Mouse (Mus musculus): ENCODE data around the gene Bmper. TPM values are rescaled to one million over a fixed set of nuclear protein-coding genes. Genes with fewer than 3 reads are reported as not detected.

Gene Bmper
- polyA plus RNA-seq, 1 experiment: not detected

DNA sequence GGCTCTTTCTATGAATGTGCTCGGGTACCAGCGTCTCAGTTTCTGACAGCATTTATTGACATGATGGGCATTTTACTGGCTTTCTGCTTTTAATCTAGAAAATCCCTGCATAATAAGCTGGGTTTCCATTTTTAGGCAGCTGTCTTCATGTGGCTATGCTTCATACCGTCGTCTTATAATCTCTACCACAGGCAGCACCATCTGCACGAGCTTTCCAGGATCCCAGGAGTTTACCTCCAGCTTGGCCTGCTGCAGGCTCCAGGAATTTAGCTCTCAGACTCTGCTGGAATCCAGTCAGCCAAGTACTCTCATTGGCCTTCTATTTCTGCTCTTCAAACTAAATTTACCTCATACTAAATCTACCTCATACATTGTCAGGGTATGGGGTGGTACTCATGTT, 219.3 kb downstream of the Bmper start:
- Histone ChIP-seq H3K4me3 (replicated peaks) (no peak overlapping the region), H3K27me3 (replicated peaks) (no peaks in the 10 kb centered on the region), H3K36me3 (replicated peaks; ENCODE audit: low read length) (no peaks in the 10 kb centered on the region), H3K9me3 (peaks cover 16% of the 10 kb centered on the region), H3K4me1 (no peaks in the 10 kb centered on the region)
- no peak for TF ChIP-seq FLI1 (IDR thresholded peaks at IDR 0.05; ENCODE audit: low read length)
- no peak for TF ChIP-seq GATA1 (IDR thresholded peaks at IDR 0.05; ENCODE audit: borderline replicate concordance, low read length)

DNA sequence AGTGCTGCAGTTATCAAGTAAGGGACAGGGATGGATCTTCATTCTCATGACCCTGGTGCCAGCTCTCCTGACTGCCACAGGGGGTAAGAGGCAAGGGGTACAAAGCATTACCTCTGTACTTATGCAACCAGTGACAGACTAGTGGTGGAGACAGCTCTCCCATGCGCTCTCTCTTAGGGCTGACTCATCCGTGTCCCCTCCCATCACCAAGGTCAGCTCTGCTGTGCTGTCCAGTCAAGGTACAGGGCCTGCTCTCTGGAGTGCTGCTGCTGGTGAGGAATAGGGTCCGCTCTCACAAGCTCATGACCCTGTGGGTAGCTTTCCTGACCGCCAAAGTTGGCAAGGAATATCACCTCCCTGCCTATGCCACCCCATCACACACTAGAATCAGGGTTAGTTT, 222.1 kb downstream of the Bmper start:
- Histone ChIP-seq H3K36me3 (replicated peaks; ENCODE audit: low read length) (no peaks in the 10 kb centered on the region), H3K4me3 (replicated peaks) (peak overlapping the region; percentile 8), H3K9me3 (peaks cover 16% of the 10 kb centered on the region), H3K4me1 (no peaks in the 10 kb centered on the region), H3K27me3 (replicated peaks) (no peaks in the 10 kb centered on the region)
- TF ChIP-seq FLI1 (IDR thresholded peaks at IDR 0.05; ENCODE audit: low read length) (no peak), GATA1 (IDR thresholded peaks at IDR 0.05; ENCODE audit: borderline replicate concordance, low read length) (no peak)

DNA sequence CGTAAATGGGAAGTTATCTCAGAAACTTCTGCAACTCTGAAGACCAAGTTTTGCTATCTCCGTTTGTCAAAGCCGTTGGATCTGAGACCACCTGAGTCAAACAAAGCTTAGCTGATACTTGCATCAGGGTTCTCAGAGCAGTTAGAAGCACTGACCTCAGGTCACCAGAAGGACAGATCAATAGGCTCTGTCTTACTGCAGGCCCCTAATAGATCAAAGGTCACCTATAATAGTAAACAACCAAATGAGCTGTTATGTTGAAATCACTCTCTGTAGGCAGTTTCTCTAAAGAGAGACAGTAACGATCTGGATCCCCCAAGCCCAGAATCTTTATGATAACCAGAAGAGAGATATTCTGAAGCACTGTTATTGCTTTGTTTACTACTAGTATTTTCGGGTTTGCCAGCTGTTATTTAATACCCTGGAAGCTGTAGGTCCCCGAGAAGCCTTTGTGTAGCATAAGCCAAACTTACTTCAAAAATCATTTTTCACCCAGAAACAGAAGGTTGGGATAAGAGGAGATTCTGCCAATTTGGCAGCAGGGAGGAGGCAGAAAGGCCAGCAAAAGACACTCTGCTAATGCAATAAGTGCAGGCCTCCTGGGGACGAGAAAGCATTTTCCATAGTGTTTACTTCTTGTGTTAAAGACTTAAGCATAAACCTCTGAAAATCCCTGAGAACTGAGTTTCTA, 224.5 kb downstream of the Bmper start:
- no peaks in the 10 kb centered on the region for H3K36me3 ChIP-seq (replicated peaks; ENCODE audit: low read length)
- no peak overlapping the region for H3K4me3 ChIP-seq (replicated peaks)
- no peaks in the 10 kb centered on the region for H3K4me1 ChIP-seq
- H3K9me3 ChIP-seq: peaks cover 16% of the 10 kb centered on the region
- no peaks in the 10 kb centered on the region for H3K27me3 ChIP-seq (replicated peaks)
- TF ChIP-seq GATA1 (IDR thresholded peaks at IDR 0.05; ENCODE audit: borderline replicate concordance, low read length): no peak
- no peak for TF ChIP-seq FLI1 (IDR thresholded peaks at IDR 0.05; ENCODE audit: low read length)

DNA sequence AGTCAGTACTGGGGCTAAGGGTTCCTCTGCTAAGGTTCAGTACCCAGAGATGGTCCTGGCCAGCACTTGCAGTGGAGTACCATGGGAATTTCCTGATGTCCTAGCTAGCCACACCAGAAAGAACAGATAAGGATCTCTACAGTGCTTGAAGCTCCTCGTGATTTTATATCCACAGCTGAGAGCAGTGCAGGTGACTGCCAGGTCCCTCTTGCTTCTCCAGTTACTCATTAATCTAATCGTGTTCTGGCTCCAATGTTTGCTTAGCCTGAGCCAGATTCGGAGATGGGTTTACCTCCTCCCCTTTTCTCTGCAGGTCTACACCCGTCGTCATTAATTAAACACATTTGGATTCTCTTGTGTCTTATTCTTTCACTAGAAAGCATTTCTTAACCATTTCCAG, 230.4 kb downstream of the Bmper start:
- TF ChIP-seq FLI1 (IDR thresholded peaks at IDR 0.05; ENCODE audit: low read length): no peak
- no peak for TF ChIP-seq GATA1 (IDR thresholded peaks at IDR 0.05; ENCODE audit: borderline replicate concordance, low read length)
- Histone ChIP-seq H3K36me3 (replicated peaks; ENCODE audit: low read length) (no peaks in the 10 kb centered on the region), H3K27me3 (replicated peaks) (no peaks in the 10 kb centered on the region), H3K9me3 (no peaks in the 10 kb centered on the region), H3K4me1 (no peaks in the 10 kb centered on the region), H3K4me3 (replicated peaks) (no peak overlapping the region)

DNA sequence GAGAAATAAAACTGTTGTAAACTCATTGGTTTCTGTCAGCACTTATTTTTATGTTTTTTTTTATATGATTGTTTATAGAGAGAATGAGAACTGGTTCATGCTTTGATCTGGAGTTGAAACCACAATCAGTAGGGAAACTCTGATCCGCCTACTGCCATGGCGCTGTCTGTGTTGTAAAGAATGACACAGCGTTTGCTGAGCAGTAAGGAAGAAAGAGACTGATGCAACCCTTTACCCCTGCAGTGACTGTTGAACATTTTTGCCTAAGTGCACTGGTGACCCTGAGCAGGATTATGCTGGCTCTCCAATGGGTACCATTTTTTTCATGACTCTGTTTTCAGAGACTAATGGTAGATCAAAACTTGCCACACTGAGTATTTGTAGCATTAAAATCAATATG, 234.3 kb downstream of the Bmper start:
- Histone ChIP-seq H3K4me3 (replicated peaks) (no peak overlapping the region), H3K27me3 (replicated peaks) (no peaks in the 10 kb centered on the region), H3K36me3 (replicated peaks; ENCODE audit: low read length) (no peaks in the 10 kb centered on the region), H3K4me1 (no peaks in the 10 kb centered on the region), H3K9me3 (no peaks in the 10 kb centered on the region)
- TF ChIP-seq FLI1 (IDR thresholded peaks at IDR 0.05; ENCODE audit: low read length): no peak
- no peak for TF ChIP-seq GATA1 (IDR thresholded peaks at IDR 0.05; ENCODE audit: borderline replicate concordance, low read length)

DNA sequence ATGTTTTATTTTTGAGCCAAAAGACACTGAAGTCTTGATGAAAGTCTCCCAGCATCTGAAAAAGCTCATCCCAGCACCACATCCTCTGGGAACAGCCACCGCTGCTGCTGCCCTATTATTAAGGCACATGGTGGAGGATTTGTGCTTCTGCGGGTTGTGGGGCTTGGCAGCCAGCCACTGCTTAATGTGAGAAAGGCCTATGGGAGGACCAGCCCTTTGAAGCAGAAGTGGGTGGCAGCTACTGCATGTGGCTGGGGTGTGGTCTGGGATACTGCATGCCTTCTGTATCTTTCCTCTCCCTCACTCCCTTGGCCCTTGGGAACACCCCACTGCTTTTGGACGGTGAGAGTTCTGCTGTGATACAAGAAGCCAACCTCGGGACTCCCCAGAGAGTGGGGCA, 237.8 kb downstream of the Bmper start:
- Histone ChIP-seq H3K4me1 (no peaks in the 10 kb centered on the region), H3K9me3 (no peaks in the 10 kb centered on the region), H3K27me3 (replicated peaks) (no peaks in the 10 kb centered on the region), H3K36me3 (replicated peaks; ENCODE audit: low read length) (no peaks in the 10 kb centered on the region), H3K4me3 (replicated peaks) (no peak overlapping the region)
- TF ChIP-seq FLI1 (IDR thresholded peaks at IDR 0.05; ENCODE audit: low read length) (no peak), GATA1 (IDR thresholded peaks at IDR 0.05; ENCODE audit: borderline replicate concordance, low read length) (no peak)

DNA sequence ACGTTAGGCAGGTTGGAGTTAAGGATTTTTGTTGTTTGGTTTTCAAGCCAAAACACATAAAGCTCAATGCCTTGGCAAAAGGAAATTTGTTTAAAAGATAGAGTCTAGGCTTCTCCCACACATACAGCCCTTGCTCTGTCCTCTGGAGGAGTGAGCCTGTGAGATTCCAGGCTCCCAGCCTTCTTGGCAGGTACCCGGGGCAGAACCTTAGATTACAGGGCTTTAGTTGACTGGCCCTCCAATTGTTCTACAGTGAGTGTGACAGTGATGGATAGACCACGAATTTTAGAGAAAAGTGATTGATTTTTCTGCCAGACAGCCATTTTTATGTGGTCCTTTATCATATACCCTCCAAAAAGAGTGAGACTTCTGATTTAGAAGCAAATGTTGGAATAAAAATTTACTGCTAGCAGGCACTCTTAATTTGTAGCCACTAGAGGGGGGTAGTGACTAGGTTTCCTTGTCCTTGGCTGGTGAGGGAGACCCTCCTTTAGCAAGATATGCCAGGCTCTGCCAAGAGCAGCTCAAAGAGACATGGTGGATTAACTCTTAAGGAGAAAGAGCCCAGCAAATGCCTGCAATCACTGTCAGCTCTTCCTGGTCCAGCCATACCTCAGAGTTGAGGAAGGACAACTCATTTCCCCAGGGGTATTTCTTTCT, 240.2 kb downstream of the Bmper start:
- Histone ChIP-seq H3K9me3 (no peaks in the 10 kb centered on the region), H3K27me3 (replicated peaks) (no peaks in the 10 kb centered on the region), H3K4me1 (no peaks in the 10 kb centered on the region), H3K4me3 (replicated peaks) (no peak overlapping the region), H3K36me3 (replicated peaks; ENCODE audit: low read length) (no peaks in the 10 kb centered on the region)
- no peak for TF ChIP-seq GATA1 (IDR thresholded peaks at IDR 0.05; ENCODE audit: borderline replicate concordance, low read length)
- TF ChIP-seq FLI1 (IDR thresholded peaks at IDR 0.05; ENCODE audit: low read length): no peak

DNA sequence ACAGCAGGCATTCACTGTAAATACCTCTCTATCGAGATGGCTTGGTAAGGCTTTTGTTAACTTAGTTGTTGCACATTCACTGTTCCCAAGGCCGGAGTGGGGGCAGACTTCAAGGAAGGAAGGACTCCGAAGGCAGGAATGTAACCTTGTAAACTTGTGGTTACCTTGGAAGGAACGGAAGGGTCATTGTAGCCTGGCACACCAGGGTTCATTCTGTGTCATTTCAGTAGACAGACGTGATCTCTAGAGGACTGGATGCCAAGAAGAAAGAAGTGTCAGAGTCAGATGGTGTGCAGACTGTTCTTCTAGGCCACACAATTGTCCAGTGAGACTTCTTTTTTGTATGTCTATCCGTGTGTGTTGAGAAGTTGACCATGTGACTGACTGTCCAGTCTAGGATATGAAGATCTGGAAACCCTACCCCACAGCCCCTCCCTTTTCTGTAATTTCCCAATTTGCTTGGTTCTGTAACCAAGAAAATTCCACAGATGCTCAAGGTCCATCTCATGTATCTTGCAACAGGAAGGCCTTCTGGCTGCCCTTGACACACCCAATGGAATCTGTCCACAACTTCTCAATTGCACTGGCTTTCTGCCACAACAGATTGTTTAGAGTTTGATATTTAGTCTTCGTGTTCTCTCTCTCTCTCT, 242.2 kb downstream of the Bmper start:
- no peaks in the 10 kb centered on the region for H3K27me3 ChIP-seq (replicated peaks)
- no peaks in the 10 kb centered on the region for H3K4me1 ChIP-seq
- TF ChIP-seq GATA1 (IDR thresholded peaks at IDR 0.05; ENCODE audit: borderline replicate concordance, low read length): no peak
- no peaks in the 10 kb centered on the region for H3K36me3 ChIP-seq (replicated peaks; ENCODE audit: low read length)
- H3K4me3 ChIP-seq (replicated peaks): no peak overlapping the region
- no peaks in the 10 kb centered on the region for H3K9me3 ChIP-seq

DNA sequence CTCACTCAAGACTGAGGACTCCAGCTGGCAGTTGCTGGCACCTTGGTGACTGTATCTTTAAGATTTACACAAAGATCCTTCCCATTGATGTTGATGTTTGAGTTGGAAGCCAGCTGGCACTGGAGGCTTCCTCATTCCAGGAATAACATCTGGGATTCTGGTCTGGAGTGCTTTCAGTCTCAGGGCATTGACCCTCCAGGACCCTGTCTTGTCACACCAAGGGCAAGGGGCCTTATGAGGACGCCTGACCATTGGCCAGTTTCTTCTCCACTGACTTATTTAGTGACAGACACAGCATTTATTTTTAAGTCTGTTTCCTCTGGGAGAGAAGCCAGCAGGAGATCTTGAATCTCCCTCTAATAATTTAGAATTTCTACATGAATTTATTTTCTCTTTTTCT, 247.0 kb downstream of the Bmper start:
- Histone ChIP-seq H3K27me3 (replicated peaks) (no peaks in the 10 kb centered on the region), H3K4me1 (no peaks in the 10 kb centered on the region), H3K36me3 (replicated peaks; ENCODE audit: low read length) (no peaks in the 10 kb centered on the region), H3K9me3 (no peaks in the 10 kb centered on the region), H3K4me3 (replicated peaks) (no peak overlapping the region)
- TF ChIP-seq FLI1 (IDR thresholded peaks at IDR 0.05; ENCODE audit: low read length) (no peak), GATA1 (IDR thresholded peaks at IDR 0.05; ENCODE audit: borderline replicate concordance, low read length) (no peak)

DNA sequence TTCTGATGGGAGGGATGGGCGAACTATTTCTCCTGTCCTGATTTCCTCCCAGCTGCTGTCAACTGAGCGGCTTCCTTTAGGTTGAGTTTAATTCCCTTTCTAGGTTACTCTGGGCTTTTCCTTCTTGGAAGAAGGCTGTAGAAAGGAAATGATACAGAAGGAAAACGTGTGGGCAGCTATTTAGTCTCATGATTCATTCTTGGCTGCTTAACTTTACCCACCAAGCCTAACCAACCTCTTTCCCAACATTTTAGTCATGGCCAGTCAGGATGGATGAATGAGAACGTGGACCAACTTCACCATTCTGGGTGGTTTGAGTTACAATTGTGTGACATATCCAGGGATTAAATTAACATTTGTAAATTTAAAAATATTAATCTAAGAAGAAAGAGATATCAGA, 263.0 kb downstream of the Bmper start:
- no peaks in the 10 kb centered on the region for H3K27me3 ChIP-seq (replicated peaks)
- no peaks in the 10 kb centered on the region for H3K36me3 ChIP-seq (replicated peaks; ENCODE audit: low read length)
- TF ChIP-seq FLI1 (IDR thresholded peaks at IDR 0.05; ENCODE audit: low read length) (no peak), GATA1 (IDR thresholded peaks at IDR 0.05; ENCODE audit: borderline replicate concordance, low read length) (no peak)
- no peaks in the 10 kb centered on the region for H3K4me1 ChIP-seq
- peaks cover 21% of the 10 kb centered on the region for H3K9me3 ChIP-seq
- no peak overlapping the region for H3K4me3 ChIP-seq (replicated peaks)

Measured in megakaryocyte, embryonic 14.5 days (primary cell).